Mouse (Mus musculus) heart, adult 2 months (tissue): ENCODE measurements around the gene Gm3486. TPM values are rescaled to one million over a fixed set of nuclear protein-coding genes. Genes with fewer than 3 reads are reported as not detected.
"Not testable (repeated sequence)": the region's sequence is repeated elsewhere in the genome, so short reads cannot be mapped to it uniquely, and the experiment has no call there.

Source experiments
- DNase-seq, 2 experiments: peaks; one replicate each; pipeline ENCODE4 v3.0.0; 2021
- H3K27ac ChIP-seq: fragments of 200-600 bp; 2 replicates; pipeline ENCODE4 v1.8.1; 2022
- H3K27me3 ChIP-seq: fragments of 200-500 bp; 2 replicates; pipeline ENCODE4 v1.6.1; 2012; ENCODE audit warnings: mild to moderate bottlenecking, low read length, inconsistent platforms, mixed read lengths; ENCODE audit not compliant: control insufficient read depth, insufficient read depth
- H3K36me3 ChIP-seq: fragments of 200-500 bp; 2 replicates; pipeline ENCODE4 v1.6.1; 2012; ENCODE audit warnings: low read length, inconsistent platforms; ENCODE audit not compliant: control insufficient read depth, insufficient read depth
- H3K4me1 ChIP-seq: fragments of 200-500 bp; 2 replicates; pipeline ENCODE4 v1.6.1; 2011; ENCODE audit warnings: low read length; ENCODE audit not compliant: control insufficient read depth, insufficient read depth
- H3K4me3 ChIP-seq: fragments of 200-600 bp; 2 replicates; pipeline ENCODE4 v1.8.1; 2022
- H3K79me2 ChIP-seq: fragments of 200-500 bp; replicated peaks from 2 replicates; pipeline ENCODE4 v1.6.1; 2012; ENCODE audit warnings: mild to moderate bottlenecking, inconsistent platforms, low read length, moderate library complexity, mixed read lengths; ENCODE audit not compliant: control insufficient read depth, insufficient read depth
- H3K9ac ChIP-seq: fragments of 200-500 bp; 2 replicates; pipeline ENCODE4 v1.6.1; 2012; ENCODE audit warnings: low read depth, mild to moderate bottlenecking, control low read depth, inconsistent platforms, low read length, mixed read lengths
- whole genome bisulfite sequencing: fragments of 180-500 bp; shearing (Covaris S2); methylation state at CpG from one replicate; pipeline ENCODE4 v1.1.7; 2018; 5-methylcytosine and 5-hydroxymethylcytosine counted together
- intact Hi-C: fragments of 180-260 bp; cut with DNase I; formaldehyde crosslinking; loops from one replicate; pipeline ENCODE4 v1.15.1; 2025
- long read RNA-seq: library from polyadenylated mRNA; stranded (forward); transcript quantifications from one replicate; pipeline ENCODE4 v2.0.0, GENCODE M21; 2021
- polyA plus RNA-seq: library from polyadenylated mRNA; depleted of rRNA; stranded (reverse); fragments of >200 nt; gene quantifications from 2 replicates; pipeline ENCODE4 v1.2.3, GENCODE M21; 2012; rRNA removed
- total RNA-seq, 2 experiments: library from RNA; stranded (reverse); gene quantifications; 2 replicates each; pipeline ENCODE4 v1.2.3; 2021

Gm3486 gene
- not detected for total RNA-seq
- polyA plus RNA-seq = not detected in 2 replicates
- long read RNA-seq = 0 reads

GRCm38 (mm10) chr14:41489385-41489784 is at the start of gene Gm3486:
Gene Gm3486, minus strand, starts transcription at chr14:41489485.
- DNase-seq, H3K36me3 ChIP-seq, H3K27ac ChIP-seq, H3K9ac ChIP-seq, H3K27me3 ChIP-seq, H3K4me1 ChIP-seq, H3K79me2 ChIP-seq, H3K4me3 ChIP-seq, intact Hi-C loops: not testable (repeated sequence)

DNA sequence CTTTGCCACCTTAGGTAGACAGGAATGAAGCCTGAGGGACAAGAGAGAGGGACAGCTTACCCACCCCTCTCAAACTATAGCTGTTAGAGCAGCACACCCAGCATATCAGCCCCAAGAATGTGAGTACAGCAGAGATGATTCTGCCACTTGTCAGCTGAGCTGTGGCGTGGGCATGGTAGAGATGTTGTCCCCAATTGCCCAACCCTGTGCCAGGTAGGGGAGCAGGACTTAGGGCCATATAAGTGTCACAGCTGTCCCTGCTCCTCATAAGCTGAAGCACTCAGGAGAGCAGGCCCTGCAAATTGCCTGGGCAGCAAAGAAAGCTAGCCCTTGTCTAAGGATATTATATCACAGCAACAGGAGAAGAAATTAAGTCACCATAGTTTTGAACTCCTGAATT is 35.4 kb upstream of the Gm3486 start:
- H3K4me1 ChIP-seq, H3K36me3 ChIP-seq, H3K27me3 ChIP-seq, H3K9ac ChIP-seq, DNase-seq, intact Hi-C loops, H3K4me3 ChIP-seq, H3K79me2 ChIP-seq, H3K27ac ChIP-seq: not testable (repeated sequence)
- 63% methylated on average over 1 of the region's 1 CpGs for WGBS

DNA sequence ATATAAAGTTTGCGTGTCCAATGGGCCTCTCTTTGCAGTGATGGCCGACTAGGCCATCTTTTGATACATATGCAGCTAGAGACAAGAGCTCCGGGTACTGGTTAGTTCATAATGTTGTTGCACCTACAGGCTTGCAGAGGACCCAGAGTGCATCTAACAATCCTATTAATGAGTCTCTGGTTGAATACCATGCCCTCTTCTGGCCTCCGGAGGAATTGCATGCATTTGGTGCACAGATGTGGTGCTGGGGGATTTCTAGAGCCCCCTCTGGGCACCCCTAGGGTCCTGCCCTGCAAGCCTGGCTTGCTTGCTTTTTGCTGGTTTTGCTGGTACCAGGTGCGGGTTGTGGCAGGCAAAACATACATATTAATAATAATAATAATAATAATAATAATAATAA is 31.4 kb upstream of the Gm3486 start:
- intact Hi-C loops = not testable (repeated sequence)

GRCm38 (mm10) chr14:41453418-41453817 is 35.9 kb downstream of the Gm3486 start, which contains the start of gene Gm7954:
Gene Gm7954, minus strand, starts transcription at chr14:41453518.
- WGBS = no CpG with 5 or more reads among the region's 2 CpGs
- H3K27ac ChIP-seq, H3K4me1 ChIP-seq, DNase-seq, H3K79me2 ChIP-seq, H3K36me3 ChIP-seq, H3K27me3 ChIP-seq, H3K9ac ChIP-seq, H3K4me3 ChIP-seq, intact Hi-C loops: not testable (repeated sequence)

More for the DNA sequence above, 31.4 kb upstream of the Gm3486 start:
- not testable (repeated sequence) for H3K9ac ChIP-seq, H3K27ac ChIP-seq, DNase-seq, H3K36me3 ChIP-seq, H3K4me1 ChIP-seq, H3K79me2 ChIP-seq, H3K4me3 ChIP-seq, H3K27me3 ChIP-seq
- WGBS = 66% methylated on average over 5 of the region's 5 CpGs

Other genes with a start within 250 kb of the Gm3486 start
- gene Gm2832, start 210.7 kb downstream of the Gm3486 start, total RNA-seq = not detected
- gene Gm2832, start 210.7 kb downstream of the Gm3486 start, polyA plus RNA-seq = not detected in 2 replicates
- gene Gm5798, start 140.9 kb downstream of the Gm3486 start, total RNA-seq = not detected
- gene Gm5798, start 140.9 kb downstream of the Gm3486 start, polyA plus RNA-seq = not detected in 2 replicates
- not detected for gene Gm7945, start 103.1 kb downstream of the Gm3486 start, total RNA-seq
- gene Gm7945, start 103.1 kb downstream of the Gm3486 start, polyA plus RNA-seq = not detected in 2 replicates
- gene Gm6482, start 81.2 kb downstream of the Gm3486 start, total RNA-seq = not detected
- gene Gm6482, start 81.2 kb downstream of the Gm3486 start, polyA plus RNA-seq = not detected in 2 replicates
- not detected for gene Gm7954, start 36.0 kb downstream of the Gm3486 start, total RNA-seq
- gene Gm7954, start 36.0 kb downstream of the Gm3486 start, polyA plus RNA-seq = not detected in 2 replicates
- not detected for gene Gm7970, start 66.1 kb upstream of the Gm3486 start, total RNA-seq
- not detected in 2 replicates for gene Gm7970, start 66.1 kb upstream of the Gm3486 start, polyA plus RNA-seq
- not detected for gene 1700049E17Rik2, start 83.7 kb upstream of the Gm3486 start, total RNA-seq
- gene 1700049E17Rik2, start 83.7 kb upstream of the Gm3486 start, polyA plus RNA-seq = not detected in 2 replicates
- gene Gm3072, start 135.1 kb upstream of the Gm3486 start, total RNA-seq = not detected
- not detected in 2 replicates for gene Gm3072, start 135.1 kb upstream of the Gm3486 start, polyA plus RNA-seq
- gene Gm3676, start 157.0 kb upstream of the Gm3486 start, total RNA-seq = not detected
- gene Gm3676, start 157.0 kb upstream of the Gm3486 start, polyA plus RNA-seq = not detected in 2 replicates
- not detected for gene Gm8068, start 212.4 kb upstream of the Gm3486 start, total RNA-seq
- gene Gm8068, start 212.4 kb upstream of the Gm3486 start, polyA plus RNA-seq = not detected in 2 replicates